Mouse (Mus musculus): ENCODE measurements around the gene Tnfaip3.

Gene Tnfaip3

GRCm38 (mm10) chr10:18964856-18965255, 50.6 kb downstream of the Tnfaip3 start:
- peak in 1 of 2 experiments; percentile 12 for DNase-seq

GRCm38 (mm10) chr10:18959777-18960492, 55.5 kb downstream of the Tnfaip3 start:
- DNase-seq, result no peak

- DNase-seq, result no peak
Observed at GRCm38 (mm10) chr10:18953706-18954071, 61.8 kb downstream of the Tnfaip3 start.

DNA sequence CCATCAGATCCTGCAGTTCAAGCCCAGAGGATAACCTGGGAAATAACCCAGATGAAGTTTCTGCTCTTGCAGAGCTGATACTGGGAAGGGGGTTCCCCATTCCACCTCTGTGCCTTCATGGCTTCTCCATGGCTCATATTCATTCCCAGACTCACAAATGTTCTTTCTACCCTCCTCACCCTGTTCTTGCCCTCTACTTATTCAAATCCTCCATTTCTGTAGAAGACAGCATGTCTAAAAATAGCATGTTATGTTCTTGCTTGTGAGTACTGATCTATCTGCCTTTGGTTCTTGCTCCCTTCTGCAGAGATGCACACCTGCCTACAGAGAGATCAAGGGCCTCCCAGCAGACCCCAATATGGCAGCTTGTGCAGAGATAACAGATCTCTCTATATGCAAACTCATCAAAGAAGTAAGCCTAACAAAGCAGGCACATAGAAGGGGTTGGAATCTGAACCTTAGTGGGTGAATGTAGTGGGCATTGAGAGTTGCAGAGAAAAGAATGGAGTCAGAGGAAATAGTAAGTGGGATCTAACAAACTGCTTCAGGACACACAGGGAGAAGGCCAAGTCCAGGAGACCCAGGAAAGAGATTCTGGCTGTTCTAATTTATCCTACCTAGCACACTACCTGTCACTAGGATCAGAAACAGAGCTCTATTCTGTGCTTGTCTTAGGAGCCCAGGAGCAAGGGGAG, 62.3 kb downstream of the Tnfaip3 start:
- no peak for DNase-seq
